Mouse (Mus musculus) urinary bladder, postnatal 36 days (tissue): ENCODE results near the gene Hdgfl2.
A peak's percentile ranks its signal among the peaks of the same experiment; 100 is the strongest.

Experiments
- DNase-seq, 2 experiments: peaks; one replicate each; pipeline ENCODE4 v3.0.0; 2022; ENCODE audit warnings: low spot score in 2 of 2, mixed read lengths in 1 of 2

Gene Hdgfl2

DNA sequence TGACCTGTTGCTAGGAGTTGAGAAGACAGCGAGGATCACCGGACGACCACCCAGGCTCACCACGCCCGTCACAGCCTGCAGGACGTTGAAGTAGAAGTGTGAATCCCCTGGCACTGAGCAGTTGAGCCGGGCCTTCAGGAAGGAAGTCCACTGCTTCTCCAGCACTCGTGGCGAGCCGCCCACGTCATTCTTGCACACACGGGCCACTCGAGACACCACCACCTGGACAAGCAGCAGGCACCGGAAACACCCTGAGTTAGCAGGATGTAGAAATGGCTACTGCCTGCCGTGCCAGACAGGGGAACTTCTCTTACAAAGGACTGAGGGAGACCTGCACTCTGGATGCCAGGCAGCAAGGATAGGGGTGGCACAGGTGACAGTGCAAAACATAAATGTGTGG is 48.8 kb downstream of the Hdgfl2 start:
- no peak for DNase-seq

DNA sequence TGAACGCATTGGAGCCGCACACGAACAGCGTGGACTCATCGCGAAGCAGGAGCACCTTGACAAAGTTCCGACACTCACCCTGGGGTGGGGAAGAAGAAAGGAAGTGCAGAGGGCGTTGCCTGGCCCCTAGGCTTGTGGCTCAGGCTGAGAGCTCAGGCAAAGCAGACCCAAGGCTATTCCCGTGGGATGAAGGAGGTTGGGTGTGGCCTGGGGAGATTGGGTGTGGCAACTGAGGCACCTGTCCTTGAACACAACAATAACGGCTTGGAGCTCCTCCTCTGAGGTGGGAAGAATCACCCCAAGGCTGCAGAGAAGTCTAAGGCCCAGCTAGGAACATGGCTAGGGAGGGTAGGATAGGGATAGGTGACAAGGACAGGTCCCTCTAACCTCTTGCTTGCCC is 51.7 kb downstream of the Hdgfl2 start:
- DNase-seq, result no peak

DNA sequence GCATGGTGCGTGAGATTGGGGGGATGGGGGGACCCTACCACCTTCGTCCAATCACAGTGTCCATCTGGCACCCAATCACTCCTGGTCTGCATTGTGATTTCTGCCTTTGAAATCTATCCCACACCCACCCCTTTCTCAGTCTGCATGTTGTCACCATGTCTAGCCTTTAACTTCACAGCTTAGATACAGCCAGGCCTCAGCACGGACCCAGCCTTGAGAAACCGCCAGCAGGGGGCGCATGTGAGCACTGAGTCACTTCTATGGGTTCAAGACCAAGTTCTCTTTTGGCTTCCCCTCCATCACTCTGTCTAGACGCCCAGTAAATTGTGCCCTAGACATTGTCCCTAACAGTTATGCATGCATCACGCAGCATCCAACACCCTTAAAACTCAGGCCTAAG is 52.4 kb downstream of the Hdgfl2 start:
- DNase-seq, result peak; percentile 60 to 67

DNA sequence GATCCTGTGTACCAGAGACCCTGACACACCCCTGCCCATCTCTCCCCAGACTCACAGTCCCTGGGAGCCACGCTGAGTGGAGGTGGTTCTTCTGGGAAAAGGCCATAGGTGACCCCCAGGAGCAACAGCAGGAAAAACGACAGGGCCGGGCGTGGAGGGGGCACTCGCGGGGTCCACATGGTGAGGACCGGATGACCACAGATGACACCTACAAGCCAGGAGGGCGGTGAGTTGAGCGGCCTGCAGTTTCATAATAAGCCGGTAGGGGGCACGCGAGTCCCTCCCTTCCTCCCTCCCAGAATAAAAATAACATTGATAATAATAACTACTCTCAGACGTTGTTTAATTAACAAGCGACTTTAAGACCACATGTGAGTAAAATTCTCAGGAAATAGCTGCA is 53.2 kb downstream of the Hdgfl2 start:
- peak in 1 of 2 experiments; percentile 41 for DNase-seq

DNA sequence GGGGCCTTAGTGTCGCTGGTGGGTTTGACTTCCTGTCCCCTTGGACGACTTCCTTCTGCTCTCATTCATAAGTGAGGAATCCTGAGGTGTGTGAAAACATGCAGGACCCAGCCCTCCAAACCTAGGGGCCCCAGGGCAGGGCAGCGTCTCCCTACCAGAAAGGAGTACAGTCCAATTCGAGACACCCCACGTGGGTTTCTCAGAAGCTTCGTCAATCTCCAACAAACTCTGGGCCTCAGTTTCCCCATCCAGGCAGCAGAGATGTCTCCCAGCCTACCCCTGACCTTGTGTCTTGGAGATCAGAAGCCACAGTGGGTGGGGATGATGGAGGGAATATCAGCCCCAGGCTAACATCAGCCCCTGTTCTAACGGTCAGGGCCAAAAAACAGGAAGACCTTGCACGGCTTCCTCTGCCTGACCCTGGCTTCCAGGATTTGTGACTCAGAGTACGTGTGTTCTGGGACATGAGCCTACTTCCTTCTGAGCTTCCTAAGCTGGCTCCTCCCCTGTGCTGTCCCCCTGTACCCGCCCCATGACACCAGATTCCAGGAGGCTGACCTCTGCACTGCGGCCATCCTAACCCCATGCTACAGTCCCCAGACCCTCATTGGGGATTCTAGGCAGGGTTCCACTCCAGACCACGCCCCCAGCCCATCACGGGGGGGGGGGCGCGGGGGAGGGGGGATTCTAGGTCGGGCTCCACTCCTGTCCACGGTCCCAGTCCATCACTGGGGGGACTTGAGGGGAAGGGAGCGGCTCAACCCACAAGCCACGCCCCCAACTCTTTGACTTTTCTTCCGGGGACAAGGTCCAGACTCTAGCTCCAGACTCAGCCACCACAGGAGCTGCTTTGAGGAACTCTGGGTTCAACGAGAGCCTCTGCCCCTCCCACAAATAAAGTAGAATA is 54.3 kb downstream of the Hdgfl2 start:
- DNase-seq, result peak; percentile 33 to 65

DNA sequence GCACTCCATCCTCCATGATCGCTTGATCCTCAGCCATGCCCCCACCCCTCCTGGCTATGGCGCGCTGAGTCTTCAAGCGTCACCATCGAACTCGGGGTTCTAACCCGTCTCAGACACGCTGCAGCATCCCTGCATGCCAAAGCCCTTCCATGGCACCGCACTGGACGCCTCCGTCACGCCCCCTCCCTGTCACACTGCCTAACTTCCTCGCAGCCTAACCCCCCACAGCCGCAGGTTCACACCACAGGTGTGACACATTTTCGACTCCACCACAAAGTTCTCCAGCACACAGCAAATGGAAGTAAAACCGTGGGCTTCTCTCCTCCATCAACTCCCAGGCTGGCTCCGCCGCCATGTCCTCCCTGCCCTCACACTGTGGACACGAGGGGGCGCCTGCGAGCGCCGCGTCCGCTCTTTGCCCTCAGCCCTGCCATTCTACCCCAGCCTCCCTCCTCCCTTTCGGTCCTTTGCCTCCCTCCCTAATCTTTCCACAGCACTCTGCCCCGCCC is 55.1 kb downstream of the Hdgfl2 start:
- peak; percentile 60 to 67 for DNase-seq

DNA sequence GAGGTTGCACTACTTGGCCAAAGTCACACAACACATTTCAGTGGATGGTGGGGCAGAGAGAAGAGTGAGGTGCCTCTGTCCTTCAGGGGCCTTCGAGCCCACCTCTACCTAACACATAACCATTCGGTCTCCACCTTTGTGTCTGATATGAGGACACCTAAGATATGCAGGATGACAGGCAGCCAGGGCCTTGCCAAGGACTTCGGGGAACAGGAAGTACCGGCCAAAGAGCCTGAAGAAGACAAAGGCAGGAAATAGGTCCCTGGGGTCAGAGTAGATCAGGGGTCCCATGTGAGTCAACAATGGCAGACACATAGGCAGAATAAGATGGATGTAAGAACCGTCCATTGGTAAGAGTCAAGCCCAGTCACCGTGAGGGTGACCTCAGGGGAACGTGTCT is 57.1 kb downstream of the Hdgfl2 start:
- no peak for DNase-seq

DNA sequence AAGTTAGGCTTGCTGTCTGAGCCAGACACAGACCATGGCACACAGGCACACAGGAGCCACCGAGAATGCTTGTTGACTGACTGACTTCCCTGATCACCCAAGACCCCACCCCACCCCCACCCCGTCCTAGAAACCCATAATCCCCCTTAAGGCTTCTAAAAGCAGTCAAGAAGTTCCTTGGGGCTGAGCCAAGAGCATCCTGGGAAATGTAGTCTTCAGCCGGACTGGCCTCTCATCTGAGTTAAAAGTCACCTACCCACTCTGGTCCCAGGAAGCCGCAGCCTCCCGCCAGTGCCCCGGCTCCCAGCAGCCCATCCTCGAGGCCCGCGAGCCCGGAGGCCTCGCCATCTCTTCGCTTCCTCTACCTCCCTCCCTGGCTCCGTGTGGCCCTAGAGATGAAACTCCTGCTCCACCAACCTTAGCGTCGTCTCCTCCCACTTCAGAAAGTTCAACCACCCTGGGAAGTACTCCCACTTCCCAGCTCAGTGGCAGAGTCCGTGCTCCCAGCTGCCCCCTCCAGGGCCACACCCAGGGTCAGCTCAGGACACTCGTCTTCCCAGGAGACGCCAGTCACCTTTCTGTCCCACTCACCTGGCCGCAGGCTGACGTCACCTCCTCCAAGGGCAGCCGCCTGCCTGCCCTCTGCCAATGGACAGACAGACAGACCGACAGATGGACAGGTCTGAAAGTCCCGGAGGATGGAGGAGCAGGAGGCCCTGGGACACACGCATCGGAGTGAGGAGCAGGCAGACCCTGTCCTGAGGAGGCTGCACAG is 58.6 kb downstream of the Hdgfl2 start:
- no peak for DNase-seq

DNA sequence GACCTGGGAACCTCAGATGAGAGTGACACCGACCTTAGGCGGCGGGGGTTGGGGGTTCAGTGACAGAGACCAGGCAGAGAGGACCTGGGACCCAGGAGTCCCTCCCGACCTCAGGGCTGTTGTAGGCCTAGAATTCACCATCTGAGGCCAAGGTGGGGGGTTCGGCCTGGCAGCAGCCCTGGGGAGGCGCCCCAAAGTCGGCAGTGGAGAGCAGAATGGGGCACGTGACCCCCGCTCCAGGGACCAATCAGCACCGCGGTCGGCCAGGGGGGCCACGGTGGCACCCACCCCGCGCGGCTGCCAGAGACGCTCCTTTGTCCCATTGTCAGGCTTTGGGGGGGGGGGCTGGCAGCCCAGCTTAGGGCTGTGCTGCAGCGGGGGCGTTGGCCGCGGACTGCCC is 59.9 kb downstream of the Hdgfl2 start:
- DNase-seq, result no peak

DNA sequence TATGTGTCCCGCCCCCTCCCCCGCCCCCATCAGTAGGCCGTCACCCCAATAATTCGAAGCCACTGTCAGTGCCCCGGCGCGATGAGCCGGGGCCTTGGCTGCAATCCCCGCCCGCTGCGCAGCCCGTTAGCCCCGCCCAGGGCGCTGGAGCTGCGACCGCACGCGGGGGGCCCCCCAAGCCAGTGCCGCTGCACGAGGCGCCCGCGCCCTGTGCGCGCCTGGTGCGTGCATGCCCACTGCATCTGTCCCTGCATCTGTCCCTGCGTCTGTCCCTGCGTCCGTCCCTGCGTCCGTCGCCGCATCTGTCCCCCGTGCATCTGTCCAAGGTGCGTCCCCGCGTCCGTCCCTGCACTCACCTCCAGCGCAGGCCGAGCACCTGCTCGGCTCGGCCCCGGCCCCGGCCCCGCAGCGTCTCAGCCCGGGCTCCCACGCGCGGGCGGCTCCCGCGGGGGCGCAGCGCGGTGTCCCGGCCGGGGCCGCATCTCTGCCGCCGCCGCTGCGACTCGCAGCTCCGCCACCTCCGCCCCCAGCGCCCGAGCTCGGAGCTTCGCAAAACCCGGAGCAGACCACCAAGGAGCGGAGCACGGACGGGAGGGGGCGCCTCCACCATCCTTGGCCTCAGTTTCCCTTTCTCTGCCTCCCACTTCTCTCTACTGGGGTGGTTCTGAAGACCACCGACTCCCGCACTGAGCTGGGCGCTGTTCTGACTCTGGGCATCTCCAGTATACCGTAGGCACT is 60.6 kb downstream of the Hdgfl2 start, which contains the start of gene Sema6b:
Sema6b (minus strand) TSS at position 486 of the 738 bp plus-strand sequence.
- no peak for DNase-seq

DNA sequence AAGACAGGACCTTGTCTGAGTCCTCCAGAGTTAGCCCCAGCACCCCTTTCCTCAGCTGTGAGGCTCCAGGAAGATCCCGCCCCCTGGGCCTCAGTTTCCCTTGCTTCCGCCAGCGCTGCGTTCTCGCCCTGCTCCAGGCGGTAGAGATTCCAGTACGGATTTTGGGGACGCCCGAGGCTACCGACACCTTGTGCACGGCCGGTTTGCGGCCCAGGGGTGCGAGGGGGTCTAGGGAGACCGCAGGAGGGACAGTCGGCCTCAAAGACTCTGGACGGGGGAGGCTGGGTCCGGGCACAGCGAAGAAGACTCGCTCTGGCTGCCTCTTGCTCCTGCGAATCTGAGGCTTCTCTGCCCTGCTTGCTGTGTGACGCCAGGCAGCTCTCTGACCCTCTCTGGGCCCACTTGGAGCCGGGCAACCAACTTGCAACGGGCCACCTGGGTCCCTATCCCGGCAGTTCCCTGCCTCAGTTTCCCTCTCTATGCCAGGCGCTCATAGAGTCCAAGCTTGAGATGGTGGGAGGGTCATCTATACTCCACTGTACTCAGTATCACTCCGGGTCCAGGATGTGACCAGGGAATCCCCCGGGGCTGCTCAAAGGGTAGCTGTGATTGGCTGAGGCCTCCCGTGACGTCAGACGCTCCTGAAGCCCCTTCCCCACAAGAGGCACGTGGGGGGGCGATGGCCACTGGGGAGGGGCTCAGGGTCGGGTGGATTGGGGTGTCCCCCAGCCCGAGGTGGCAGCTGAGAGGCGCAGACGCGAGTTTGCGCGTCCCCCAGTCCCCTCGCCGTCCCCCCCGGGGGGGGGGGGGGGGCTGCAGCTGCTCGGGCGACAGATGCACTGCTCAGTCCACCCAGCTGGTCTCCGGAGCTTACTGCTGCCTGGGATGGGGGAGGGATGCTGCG is 62.5 kb downstream of the Hdgfl2 start:
- no peak for DNase-seq

DNA sequence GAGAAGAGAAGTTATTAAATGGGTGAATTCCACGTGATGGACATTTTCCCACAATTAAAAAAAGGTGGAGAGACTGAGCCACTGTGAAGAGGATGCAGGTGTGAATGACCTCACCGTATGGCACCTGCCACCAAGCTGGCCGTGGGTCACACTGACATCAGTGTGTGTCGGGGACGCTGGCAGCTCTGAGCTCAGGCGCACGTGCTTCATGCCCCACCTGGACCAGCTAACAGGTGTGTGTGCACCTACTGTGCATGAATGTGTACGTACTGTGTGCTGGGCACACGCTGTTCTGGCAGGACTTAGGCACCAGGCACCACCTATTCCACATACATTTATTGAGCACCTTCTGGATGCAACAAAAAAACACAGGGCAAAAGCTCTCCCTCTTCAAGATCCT is 65.1 kb downstream of the Hdgfl2 start:
- no peak for DNase-seq

DNA sequence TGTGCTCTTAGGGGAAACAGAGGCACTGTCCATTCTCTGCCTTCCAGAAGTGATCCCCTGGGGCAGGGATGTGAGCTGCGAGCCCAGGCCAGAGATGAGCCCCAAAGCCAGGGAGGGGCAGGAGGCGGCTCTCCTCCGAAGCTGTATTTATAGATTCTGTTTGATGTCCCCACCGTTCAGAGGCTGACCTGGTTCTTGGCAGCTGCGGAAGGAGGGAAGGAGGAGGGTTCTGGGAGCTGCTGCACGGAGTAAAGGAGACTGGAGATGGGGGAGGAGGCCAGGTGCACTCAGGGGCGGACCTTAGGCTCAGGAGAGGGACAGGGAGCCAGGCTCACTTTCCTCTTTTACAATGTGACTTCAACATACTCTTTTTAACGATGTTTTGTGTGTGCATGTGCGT is 66.7 kb downstream of the Hdgfl2 start:
- no peak for DNase-seq

DNA sequence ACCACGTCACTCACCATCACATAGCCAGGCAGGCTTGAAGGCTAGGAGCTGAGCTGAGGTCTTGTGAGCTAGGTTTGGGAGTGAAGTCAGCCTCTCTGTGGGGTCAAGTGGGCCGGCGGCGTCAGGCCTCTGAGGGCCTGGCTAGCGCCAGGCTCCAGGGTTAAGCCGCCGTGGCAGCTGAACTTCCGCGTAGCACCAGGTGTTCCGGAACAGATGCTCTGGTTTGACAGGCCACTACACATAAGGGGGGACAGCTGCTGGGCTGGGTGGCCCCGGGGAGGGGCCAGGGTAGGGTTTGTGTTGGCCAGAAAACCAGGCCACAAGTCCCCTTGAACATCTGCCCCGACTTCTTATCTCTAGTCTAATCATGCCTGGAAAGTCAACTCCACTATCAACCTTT is 68.0 kb downstream of the Hdgfl2 start:
- no peak for DNase-seq

DNA sequence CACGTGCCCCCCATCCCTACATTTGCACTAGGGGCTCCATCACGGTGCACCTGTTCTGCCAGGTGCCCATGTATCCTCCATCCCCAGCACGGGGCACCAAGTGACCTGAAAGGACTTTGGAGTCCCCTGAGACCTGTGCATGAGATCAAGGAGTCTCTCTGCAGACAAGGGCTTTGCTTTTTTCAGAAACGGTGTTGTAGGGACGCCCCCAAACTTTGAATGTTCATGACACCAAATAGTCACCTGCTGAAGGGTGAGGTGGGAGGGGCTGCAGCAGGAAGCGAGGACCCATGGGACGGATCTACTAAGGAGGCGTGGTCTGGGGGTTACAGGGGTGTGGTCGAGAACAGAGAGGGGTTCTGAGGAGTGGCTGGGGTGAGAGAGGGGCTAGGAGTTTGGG is 68.8 kb downstream of the Hdgfl2 start:
- no peak for DNase-seq

DNA sequence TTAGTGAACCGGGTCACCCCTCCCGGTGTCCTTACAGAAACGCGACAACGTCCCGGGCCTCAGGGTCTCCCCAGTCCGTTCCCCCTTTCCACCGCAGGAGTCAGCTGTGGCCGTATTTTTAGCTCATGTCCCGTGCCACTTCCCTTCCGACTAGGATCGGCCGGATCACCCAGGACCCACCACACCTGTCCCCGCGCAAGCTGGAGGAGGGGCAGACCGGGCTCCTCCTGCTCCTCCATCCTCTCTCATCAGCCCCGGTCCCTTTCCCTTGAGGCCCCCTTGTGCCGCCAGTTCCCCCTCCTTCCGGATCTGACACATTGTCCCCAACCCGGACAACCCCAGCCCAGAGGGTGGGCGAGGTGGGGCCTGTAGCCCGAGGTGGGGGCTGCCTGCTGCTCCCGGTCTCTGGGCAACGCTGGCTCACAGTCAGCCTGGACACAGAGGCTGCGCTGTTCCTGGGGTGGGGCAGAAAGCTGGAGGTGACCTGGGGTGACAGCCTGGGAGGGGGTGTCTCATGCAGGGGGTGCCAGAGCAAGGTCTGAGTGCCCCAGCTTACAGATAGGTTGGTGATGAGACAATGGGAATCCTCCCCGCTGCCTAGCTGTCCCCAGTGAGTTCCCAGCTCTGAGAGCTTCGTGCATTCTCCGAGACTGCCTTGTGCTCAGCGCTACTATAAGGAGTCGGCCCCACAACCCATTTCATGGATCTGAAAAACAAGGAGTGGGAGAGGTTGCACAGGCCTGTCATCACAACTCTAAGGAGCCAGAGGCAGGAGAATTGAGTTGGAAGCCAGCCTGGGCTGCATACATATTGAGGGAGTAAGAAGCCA is 69.6 kb downstream of the Hdgfl2 start:
- no peak for DNase-seq

DNA sequence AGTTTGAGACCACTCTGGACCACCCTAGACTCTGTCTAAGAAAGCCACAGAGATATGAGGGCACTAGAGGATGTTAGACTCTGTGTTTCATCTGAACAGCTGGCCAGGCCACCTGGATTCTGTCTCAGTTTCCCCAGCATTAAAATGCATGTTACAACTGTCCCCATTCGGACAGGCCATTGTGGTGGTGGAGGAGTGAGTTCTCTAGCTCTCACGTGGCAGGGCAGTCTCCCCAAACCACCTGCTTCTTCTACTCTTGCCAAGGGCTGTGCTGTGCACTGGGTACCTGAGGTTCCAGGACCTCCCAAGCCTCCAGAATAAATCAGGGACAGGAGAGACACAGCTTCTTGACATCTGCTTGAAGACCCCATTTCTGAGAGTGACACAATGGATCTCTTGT is 70.5 kb downstream of the Hdgfl2 start:
- no peak for DNase-seq
